Mouse (Mus musculus): ENCODE data around the gene Tnnc1.

- no peak for TF ChIP-seq POLR2A (IDR thresholded peaks at IDR 0.05; ENCODE audit: insufficient read depth, low read depth, low read length)
- no peak for TF ChIP-seq CTCF (IDR thresholded peaks at IDR 0.05; ENCODE audit: insufficient read depth, low read depth, low read length)
These were observed 42.0 kb upstream of the Tnnc1 start for GRCm38 (mm10) chr14:31165991-31166630.

All from olfactory bulb, adult 2 months (tissue).